Mouse (Mus musculus) regulatory T cell (primary cell): ENCODE measurements around the gene Hist1h2ak.

ENCODE experiments used
- in situ Hi-C: fragments of 300-600 bp; cut with MboI, MseI; formaldehyde crosslinking; loops from one replicate; pipeline ENCODE4 v1.15.1; 2025; ENCODE audit warnings: high pct_unique_total_duplicates

The Hist1h2ak gene

GRCm38 (mm10) chr13:21753524-21754285, at the start of gene Hist1h2ak, which contains the start of gene Hist1h2bn:
TSS of gene Hist1h2ak (minus strand) at chr13:21753827.
TSS of gene Hist1h2bn (plus strand) at chr13:21754123.
- in situ Hi-C loops: loop anchor here (5.0 kb wide), 1 partner anchor 36 kb away; the partner anchor contains the start of genes Hist1h2ai, Hist1h2bl and Hist1h3h

- in situ Hi-C loops: loop anchor here (10.0 to 25.0 kb wide), 2 partner anchors 222 to 1759 kb away; partner anchors contain the start of genes Hist1h1d, Hist1h2ad, Hist1h2ae and Hist1h2bf
These were observed 49.4 kb upstream of the Hist1h2ak start for GRCm38 (mm10) chr13:21803058-21803457.

GRCm38 (mm10) chr13:21797163-21797562, 43.5 kb upstream of the Hist1h2ak start:
- in situ Hi-C loops: loop anchor here (5.0 to 25.0 kb wide), 2 partner anchors 50 to 1940 kb away; partner anchors contain the start of genes Hist1h1c, Hist1h2bb and Hist1h3c

GRCm38 (mm10) chr13:21795584-21795983, 42.0 kb upstream of the Hist1h2ak start:
- in situ Hi-C loops: loop anchor here (5.0 to 25.0 kb wide), 2 partner anchors 52 to 1942 kb away; partner anchors contain the start of genes Hist1h1c, Hist1h2bb and Hist1h3c

DNA sequence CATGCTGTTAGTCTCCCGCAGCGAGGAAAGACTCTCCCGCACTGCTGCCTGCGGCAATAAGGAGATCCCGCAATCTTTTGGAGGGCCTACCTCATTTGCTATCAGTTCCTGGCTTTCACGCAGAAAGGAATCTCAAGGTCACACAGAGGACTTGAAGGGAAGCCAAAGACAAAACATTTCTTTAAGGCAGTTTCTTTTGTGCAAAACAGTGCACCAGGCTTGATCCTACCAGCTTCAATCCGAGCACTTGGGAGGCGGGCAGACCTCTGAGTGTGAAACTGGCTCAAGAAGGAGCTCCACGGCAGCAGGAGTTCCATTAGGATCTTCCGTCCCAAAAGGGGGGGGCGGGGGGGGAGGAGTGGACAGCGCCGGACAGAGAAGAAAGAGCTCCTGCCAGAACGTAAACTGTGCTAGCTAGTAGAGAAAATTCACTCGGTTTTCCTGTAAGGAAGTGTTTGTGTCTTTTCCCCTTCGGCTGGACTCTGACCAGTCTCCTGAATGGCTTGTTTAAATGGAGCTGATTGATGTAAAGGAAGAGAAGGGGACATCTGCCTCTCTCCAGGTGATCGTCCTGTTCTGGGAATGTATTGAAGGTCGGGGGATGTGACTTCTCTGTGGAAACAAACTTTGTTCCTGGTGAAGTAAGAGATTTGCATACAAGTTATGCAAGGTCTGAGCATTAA, 37.1 kb upstream of the Hist1h2ak start:
- in situ Hi-C loops: loop anchor here (5.0 to 25.0 kb wide), 3 partner anchors 37 to 1947 kb away; partner anchors contain the start of genes Hist1h1c, Hist1h2bb, Hist1h3c and Hist1h4j

GRCm38 (mm10) chr13:21789925-21790324, 36.3 kb upstream of the Hist1h2ak start:
- in situ Hi-C loops: loop anchor here (5.0 to 25.0 kb wide), 3 partner anchors 37 to 1947 kb away; partner anchors contain the start of genes Hist1h1c, Hist1h2bb, Hist1h3c and Hist1h4j

- in situ Hi-C loops: loop anchor here (25.0 kb wide), 1 partner anchor 1949 kb away; the partner anchor contains the start of genes Hist1h1c, Hist1h2bb and Hist1h3c
These were observed 34.4 kb upstream of the Hist1h2ak start for GRCm38 (mm10) chr13:21787760-21788593.

DNA sequence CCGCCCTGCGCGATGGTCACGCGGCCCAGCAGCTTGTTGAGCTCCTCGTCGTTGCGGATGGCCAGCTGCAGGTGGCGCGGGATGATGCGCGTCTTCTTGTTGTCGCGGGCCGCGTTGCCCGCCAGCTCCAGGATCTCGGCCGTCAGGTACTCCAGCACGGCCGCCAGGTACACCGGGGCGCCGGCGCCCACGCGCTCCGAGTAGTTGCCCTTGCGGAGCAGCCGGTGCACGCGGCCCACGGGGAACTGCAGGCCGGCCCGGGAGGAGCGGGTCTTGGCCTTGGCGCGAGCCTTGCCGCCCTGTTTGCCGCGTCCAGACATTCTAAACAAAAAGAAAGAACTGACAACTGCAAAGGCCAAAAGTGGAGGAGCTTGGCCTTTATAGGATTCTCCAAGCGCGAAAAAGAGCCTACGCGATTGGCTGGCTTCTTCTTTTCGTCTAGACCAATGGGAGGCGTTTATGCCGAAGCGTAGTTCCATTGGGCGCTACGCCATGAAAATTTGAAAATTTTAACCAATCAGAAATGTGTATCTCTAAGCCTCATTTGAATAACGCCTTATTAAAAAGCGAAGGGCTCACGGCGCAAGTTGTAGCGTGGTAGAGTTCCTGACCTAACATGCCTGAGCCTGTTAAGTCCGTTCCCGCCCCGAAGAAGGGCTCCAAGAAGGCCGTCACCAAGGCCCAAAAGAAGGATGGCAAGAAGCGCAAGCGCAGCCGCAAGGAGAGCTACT, 33.4 kb upstream of the Hist1h2ak start, which contains the start of the genes Hist1h2an and Hist1h2bp:
Gene Hist1h2an, minus strand, starts transcription at position 320 of the 731 bp plus-strand sequence.
Gene Hist1h2bp, plus strand, starts transcription at position 563 of the 731 bp plus-strand sequence.
- in situ Hi-C loops: loop anchor here (25.0 kb wide), 1 partner anchor 1950 kb away; the partner anchor contains the start of genes Hist1h1c, Hist1h2bb and Hist1h3c

DNA sequence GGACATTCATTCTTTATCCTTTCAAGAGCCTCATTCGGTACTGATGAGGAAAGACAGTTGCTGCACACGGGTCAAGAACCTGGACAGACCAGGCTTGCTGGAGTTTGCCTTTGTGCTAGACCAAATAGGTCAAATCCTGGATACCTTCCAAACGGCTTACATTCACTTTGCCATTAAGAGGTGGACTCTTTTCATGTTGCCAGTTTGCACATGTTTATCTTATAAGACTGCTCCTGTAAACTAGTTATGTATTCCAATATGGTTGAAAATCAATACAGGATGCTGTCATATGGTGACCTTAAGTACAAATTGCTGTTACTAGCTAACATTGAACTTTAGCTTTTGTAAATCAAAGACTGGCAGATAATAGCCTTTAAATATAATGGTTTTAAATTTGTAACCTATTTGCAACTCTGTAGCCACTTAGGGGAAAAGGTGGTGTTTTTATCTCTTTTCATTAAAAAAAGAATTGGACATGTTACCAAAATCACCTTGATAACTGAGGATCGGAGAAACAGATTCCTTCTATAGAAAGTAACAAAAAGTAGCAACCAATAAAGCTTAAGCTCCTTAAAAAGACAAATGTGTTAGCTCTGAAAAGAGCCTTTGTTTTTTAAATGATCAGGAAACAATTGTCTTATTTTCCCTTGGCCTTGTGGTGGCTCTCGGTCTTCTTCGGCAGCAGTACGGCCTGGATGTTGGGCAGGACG, 32.7 kb upstream of the Hist1h2ak start:
- in situ Hi-C loops: loop anchor here (25.0 kb wide), 1 partner anchor 1951 kb away; the partner anchor contains the start of genes Hist1h1c, Hist1h2bb and Hist1h3c

DNA sequence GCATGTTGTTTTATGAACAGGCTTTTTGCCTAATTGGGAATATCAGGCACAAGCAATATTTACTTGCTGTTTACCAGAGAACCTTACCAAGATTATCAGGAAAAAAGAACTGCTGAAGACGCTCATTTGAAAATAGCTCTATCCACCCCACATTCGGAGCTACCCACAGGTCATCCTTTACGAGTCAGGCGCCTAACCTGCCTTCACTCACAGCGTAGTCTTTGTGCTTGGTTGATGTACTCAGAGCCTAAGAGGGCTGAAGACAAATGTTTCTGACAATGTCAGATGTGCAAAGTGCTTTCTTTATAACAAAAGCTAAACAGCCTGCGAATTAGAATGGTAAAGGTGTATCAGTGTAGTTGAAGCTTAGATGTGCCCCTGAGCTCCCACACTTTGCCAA, 30.7 kb upstream of the Hist1h2ak start:
- in situ Hi-C loops: loop anchor here (25.0 kb wide), 1 partner anchor 1953 kb away; the partner anchor contains the start of genes Hist1h1c, Hist1h2bb and Hist1h3c

DNA sequence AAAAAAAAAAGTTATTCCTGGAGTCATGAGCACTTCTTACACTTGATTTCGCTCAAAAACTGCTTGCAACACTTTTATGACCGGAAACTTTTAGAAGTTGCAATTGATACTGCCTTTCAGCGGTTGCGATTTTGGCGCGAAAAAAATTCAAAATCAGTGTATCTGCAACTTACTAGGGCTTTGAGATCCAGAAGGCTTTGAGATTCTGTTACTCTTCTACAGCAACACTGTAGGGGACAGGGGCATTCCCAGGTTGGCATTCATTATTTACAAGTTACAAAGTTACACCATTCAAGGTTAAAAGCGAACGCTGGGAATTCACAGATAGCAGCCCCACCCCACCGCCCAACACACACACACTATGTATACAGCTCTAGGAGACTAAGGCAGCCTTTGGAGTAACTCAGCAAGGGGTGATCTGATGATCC, 30.1 kb upstream of the Hist1h2ak start:
- in situ Hi-C loops: loop anchor here (25.0 kb wide), 1 partner anchor 1954 kb away; the partner anchor contains the start of genes Hist1h1c, Hist1h2bb and Hist1h3c

- in situ Hi-C loops: loop anchor here (25.0 kb wide), 1 partner anchor 1954 kb away; the partner anchor contains the start of genes Hist1h1c, Hist1h2bb and Hist1h3c
These were observed 29.6 kb upstream of the Hist1h2ak start, which contains the start of gene Hist1h3i for GRCm38 (mm10) chr13:21783255-21783617. TSS of gene Hist1h3i (minus strand) at chr13:21783370.

DNA sequence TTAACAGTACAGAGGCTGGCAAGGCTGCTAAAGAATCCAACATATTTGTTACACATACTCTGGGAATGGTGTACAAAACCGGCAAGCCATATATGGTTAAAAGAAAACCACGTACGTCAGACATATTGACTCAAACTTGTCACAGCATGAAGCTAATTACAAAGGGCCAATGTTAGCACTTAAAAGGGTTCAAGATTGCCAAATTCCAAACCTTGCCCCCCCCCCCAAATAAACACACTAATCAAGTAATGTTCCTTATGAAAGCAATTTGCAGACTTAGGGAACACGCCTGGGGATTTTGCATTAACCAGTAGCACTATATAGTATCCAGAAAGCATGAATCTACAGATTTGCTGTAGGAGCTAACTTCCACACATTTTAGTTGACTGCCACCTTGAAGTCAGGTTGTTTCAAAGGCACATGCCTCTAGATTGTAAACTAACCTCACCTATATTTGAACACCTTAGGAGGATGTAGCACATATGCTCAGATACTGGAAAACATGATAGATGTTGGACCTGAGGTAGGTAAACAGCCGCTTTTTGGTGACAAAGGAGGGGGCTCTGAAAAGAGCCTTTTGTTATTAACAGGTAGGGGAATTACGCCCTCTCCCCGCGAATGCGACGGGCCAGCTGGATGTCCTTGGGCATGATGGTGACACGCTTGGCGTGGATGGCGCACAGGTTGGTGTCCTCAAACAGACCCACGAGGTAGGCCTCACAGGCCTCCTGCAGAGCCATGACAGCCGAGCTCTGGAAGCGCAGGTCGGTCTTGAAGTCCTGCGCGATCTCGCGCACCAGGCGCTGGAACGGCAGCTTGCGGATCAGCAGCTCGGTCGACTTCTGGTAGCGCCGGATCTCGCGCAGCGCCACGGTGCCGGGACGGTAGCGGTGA, 29.0 kb upstream of the Hist1h2ak start:
- in situ Hi-C loops: loop anchor here (25.0 kb wide), 1 partner anchor 1955 kb away; the partner anchor contains the start of genes Hist1h1c, Hist1h2bb and Hist1h3c

- in situ Hi-C loops: loop anchor here (25.0 kb wide), 1 partner anchor 1956 kb away; the partner anchor contains the start of genes Hist1h1c, Hist1h2bb and Hist1h3c
These were observed 28.0 kb upstream of the Hist1h2ak start for GRCm38 (mm10) chr13:21781639-21782038.

DNA sequence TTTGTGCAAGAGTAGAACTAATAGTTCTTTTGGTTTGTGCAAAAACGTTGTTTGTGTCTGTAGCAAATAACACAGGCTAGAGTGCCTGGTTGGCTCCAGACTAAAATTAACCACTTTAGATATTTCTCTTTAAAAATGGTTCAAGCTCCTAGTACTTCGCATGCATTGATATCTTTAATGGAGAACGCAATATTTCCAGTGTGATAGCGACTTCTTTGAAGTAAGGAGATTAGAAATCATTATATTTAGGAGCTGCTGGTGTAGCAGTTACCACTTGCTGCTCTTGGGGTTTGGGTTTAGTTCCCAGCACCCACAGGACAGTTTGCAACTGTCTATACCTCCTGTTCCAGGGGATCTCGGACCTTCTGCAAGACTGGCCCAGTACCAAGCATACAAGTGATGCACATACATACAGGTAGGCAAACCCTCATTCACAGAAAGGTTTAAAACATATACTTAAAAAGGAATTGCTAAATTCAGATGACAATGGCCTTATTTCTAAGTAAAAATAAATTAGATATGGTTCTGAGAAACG, 27.5 kb upstream of the Hist1h2ak start:
- in situ Hi-C loops: loop anchor here (25.0 kb wide), 1 partner anchor 1956 kb away; the partner anchor contains the start of genes Hist1h1c, Hist1h2bb and Hist1h3c

GRCm38 (mm10) chr13:21779767-21780731, 26.4 kb upstream of the Hist1h2ak start, which contains the start of gene Hist1h1b:
TSS of gene Hist1h1b (minus strand) at chr13:21780625.
- in situ Hi-C loops: loop anchor here (25.0 kb wide), 1 partner anchor 1957 kb away; the partner anchor contains the start of genes Hist1h1c, Hist1h2bb and Hist1h3c
